Mouse (Mus musculus): ENCODE data around the gene Hs6st1.
"Not testable (repeated sequence)": the region's sequence is repeated elsewhere in the genome, so short reads cannot be mapped to it uniquely, and the experiment has no call there.

Hs6st1 gene

DNA sequence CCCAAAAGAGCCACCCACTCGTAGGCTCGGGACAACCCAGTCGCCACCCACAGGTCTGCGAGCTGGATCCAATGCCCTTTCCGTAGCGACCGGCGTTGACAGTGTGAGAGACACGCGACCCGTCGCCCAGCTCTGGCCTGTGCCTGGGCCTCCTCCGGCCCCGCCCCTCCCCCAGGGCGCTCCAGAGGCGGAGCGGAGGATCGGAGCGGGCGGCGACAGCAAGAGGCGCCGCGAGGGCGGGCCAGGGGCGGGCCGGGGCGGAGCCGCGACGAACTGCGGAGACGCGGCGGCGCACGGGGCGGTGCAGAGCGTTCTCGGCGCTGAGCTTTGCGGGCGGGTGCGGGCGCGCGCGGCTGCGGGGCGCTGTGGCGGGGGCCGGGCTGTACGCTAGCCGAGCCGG, at the start of gene Hs6st1:
Gene Hs6st1, plus strand, starts transcription at position 325 of the 400 bp plus-strand sequence.
- peak; percentile 95 for DNase-seq

DNA sequence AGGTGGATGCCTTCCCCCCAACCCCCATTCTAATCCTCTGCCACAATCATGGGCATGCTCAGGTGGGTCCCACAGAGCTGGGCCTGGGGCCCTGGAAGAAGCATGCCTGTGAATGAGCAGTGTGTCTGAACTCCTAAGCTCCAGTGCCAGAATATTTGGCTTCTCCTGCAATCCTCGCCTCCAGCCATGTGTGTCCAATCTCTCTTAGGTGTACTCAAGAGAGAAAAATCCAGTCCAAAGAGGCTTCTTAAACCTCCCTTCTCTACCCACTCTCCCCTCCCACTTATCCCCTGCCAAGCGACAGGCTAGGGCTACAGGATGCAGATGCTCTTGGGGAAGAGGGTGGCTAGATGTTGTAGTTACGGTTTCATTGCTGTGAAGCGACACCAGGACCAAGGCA, 49.6 kb upstream of the Hs6st1 start:
- no peak for DNase-seq

DNA sequence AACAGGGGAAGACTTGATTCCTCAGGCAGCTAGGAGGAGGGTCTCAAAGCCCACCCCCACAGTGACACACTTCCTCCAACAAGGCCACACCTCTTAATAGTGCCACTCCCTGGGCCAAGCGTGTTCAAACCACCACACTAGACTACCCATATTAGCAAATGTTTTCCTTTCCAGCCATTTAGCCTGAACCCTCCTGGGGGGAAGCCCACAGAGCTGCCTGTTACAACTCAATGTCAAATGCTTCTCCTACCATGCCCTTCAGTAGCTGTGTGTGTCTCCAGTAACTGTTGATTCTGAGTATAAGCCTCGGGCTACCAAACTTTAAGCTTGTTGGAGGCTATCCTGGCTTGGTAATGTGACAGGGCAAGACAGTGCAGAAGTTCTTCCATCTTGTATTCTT, 49.0 kb upstream of the Hs6st1 start:
- no peak for DNase-seq

DNA sequence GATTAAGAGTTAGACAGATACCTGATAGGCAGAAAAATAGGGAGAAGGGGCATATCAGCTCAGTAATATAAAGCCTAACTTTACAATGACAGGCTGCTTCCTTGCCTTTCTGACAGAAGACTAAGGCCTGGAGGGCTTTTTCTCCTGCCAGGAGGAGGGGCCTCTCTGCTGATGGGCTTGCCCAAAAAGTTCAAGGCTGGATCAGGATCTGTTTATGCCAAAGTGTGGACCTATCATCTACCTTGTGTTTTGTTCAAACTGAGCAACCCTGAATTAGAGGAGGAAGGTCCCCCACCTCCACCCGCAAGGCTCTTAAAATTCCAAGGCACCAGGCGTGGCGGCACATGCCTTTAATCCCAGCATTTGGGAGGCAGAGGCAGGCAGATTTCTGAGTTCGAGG, 47.9 kb upstream of the Hs6st1 start:
- DNase-seq, result no peak

DNA sequence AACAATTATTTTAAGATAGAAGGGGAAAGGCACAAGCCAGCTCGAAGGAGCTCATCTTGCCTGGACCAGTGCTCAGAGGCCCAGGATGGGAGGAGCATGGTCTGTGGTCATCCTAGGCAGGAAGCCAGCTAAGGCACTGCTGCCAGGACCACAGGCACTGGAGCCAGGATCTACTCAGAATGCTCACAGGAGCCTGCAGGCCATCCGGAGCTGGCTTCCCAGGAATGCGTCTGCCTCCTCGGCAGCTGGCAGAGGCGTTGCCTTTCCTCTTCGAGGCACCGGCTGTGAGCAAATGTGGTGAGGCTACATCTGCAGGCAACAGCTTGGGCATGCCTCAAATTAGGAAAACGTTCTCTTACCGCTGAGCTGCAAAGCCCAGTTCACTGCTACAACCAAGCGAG, 37.8 kb upstream of the Hs6st1 start:
- DNase-seq, result peak; percentile 94

DNA sequence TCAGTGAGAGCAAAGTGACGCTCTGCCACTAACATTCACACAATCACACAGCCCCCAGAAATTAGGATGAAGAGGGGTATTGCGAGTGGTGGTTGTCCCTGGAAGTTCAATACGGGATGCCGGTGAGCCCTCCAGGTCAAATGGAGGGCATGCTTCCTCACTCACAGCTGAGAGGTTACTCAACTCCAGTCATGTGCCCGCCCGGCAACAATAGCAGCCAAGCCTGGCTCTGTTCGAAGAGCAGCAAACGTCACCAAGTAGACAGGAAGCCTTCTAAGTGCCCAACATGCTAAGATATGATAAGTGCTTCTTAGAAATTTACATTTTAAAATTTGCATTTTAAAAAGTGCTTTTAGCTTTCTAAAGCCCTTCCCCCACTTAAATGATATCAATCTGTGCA, 29.4 kb upstream of the Hs6st1 start:
- no peak for DNase-seq

DNA sequence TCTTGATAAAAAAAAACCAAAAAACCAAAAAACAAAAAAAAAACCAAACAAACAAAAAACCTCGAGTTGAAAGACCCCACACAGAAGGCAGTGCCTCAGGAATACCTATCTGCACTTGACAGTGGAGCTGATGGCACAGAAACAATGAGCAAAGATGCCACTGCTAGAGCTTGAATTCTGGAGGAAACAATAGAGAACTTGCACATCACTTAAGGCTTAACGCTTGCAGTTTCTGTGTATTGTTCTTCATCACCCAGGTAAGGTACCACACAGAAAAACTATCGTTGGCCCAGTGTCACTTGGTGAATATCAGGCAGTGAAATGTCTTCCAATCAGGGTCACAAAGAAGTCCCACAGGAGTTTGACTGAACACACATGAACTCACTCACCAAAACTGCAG, 26.1 kb upstream of the Hs6st1 start:
- DNase-seq, result no peak

DNA sequence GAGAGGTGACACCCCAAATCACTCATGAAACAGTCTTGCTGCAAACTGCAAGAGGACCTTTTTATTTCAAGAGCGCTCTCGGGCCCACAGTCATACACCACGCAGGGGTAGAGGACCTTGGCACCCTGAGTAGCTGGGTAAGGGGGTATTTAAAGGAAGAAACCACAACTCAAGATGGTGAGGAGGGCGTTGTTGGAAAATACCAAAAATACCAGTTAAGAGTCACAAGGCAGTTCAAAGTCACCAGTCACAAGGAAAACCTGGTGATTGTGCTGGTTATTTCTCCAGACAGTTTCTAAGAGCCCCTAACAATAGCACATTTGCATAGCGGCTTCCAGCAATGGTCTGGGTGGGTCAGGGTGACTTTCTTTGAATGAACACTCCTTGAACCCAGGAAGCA, 24.4 kb upstream of the Hs6st1 start:
- not testable (repeated sequence) for DNase-seq

DNA sequence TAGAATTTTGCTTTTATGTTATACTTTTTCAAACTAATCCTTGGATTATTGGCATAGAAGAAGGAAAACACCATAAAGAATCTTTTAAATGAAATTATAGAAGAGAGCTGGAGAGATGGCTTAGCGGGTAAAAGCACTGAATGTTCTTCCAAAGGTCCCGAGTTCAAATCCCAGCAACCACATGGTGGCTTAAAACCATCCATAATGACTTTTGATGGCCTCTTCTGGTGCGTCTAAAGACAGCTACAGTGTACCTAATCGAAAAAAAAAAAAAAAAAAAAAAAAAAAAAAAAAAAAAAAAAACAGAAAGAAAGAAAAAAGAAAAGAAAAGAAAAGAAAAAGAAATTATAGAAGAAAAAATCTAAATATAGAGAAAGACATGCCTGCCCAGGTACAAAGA, 23.9 kb upstream of the Hs6st1 start:
- no peak for DNase-seq

DNA sequence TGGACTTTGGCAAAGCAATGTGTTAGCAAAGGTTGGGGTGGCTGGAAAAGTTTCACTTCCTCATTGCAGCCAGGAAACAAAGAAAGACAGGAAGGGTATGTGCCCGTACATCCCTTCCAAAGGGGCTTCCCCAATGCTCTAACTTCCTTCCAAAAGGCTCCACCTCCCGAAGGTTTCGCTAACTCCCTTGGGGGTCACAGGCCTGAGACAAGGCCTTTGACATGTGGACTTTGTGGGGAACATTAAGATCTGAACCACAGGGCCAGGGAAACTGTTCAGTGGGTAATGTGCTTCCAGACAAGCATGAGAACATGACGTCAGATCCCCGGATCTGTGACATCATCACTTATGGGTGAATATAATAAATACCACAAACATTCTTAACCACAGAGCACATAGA, 15.5 kb upstream of the Hs6st1 start:
- no peak for DNase-seq

DNA sequence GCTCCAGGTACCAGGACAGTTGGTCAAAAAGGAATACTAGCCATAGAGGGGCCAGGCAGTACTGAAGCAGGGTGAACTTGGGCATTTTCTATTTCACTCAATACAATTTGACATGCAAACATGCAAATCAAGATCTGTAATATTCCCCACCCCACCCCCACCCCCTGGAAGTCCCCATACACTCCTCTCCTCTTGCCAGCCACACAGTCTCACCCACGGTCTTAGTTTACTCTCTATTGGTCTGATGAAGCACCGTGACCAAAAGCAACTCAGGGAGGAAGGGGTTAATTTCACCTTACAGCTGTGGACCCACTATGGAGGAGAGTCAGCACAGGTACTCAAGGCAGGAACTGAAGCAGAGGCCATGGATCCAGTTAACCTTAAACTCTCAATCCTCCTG, 14.6 kb upstream of the Hs6st1 start:
- no peak for DNase-seq

DNA sequence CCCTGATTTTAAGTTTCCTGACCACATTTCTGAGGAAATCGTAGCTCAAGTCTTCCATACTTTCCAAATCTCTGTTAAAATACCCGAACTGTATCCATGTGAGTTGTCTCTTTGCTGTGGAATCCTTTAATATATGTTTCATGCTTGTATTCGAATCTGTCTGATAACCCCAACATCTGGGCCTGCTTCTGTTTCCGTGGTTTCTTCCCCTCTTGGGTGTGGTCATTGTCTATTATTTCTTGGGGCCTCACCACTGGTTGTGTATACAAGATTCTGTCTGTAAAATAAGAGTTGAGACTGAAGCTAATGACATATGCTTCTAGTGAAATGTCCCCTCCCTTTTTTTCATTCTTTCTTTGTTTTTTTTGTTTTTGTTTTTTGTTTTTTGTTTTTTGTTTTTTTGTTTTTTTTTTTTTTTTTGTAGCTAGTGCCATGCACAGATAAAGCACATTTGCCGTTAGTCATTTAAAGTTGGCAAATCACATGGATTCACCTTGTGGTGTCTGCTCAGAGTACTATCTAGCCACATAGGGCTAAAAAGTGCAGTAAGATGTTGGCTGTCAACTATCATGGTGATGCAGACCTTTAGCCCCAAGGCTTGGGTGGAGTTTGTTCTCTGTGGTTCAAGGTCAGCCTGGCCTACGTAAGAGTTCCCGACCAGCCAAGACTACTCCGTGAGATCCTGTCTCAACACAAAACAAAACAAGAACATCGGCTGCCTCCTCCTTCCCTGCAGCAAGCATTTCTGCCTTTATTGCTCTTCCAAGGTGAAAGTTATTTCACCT, 13.8 kb upstream of the Hs6st1 start:
- DNase-seq, result no peak

DNA sequence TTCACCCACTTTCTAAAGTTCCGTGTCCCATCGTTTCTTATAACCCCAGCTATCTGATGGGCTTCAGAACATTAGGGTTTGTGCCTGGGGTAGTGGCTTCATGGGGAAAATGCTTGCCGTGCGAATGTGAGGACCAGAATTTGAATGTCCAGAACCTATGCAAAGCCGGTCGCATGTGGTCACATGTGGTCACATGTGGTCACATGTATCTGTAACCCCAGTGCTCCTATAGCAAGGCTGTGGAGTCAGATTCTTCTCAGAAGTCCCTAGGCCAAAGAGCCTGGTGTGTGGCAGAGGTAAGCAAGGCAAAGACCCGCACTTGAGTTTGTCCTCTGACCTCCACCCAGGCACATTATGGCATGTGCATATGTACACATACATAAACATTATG, 13.2 kb upstream of the Hs6st1 start:
- no peak for DNase-seq

DNA sequence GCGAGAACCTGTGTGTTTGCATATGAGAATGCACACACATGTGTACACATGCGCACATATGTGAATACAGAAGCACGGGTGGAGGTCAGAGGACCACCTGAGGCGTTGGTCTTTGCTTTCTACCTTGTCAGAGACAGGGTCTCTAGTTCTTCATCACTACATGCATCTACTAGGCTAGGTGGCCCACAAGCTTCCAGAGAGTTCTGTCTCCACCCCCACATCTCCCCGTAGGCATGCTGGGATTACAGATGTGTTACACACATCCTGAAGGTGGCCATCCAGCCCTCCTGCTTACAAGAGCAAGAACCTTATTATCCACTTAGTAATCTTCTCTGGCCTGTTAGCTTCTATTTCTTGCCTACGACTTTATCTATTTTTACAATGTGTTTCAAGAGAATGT, 8.8 kb upstream of the Hs6st1 start:
- DNase-seq, result no peak

DNA sequence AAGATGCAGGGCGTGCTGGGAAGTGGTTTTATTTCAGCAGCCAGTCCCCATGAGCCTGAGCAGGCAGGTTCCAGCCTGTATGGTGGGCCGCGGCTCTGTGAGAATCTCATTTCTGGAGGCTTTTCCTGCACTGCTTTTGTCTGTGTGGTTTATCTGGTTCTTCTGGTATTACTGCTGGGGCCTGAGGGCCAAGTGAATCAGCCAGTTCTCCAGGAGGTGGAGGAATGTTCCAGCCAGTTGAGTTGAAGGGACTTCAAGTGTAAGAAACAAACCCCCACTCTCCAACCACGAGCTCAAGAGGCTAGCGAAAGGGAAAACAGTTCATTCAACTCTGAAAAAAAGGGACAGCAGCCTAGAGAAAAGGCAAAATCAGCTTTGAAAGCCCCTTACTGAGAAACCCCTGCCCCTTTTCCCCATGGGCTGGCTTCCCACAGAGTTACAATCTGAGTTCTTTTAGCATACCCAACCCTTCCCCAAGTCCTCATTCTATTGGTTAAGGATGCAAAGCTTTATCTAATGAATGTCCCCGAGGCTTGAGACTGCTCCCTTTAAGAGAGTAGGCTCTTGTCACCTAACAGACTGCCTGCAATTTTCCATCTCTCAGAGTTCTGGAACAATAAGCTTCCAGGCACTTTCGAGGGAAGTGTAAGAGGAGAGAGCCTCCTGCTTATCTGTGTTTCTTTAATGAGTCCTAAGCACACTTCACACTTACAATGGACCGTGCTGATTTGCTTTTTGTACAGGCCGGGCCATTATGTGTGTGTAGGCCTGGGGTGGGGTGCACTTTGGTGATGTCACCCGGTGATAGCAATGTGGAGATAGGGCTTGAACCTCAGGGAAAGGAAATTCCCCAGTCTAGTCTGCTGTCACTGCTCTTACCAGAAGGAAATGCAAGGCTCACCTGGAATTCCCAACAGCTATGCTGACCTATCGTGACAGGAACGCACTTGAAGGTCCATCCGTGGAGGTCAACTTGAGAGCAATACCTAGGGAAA, 7.9 kb upstream of the Hs6st1 start:
- no peak for DNase-seq

DNA sequence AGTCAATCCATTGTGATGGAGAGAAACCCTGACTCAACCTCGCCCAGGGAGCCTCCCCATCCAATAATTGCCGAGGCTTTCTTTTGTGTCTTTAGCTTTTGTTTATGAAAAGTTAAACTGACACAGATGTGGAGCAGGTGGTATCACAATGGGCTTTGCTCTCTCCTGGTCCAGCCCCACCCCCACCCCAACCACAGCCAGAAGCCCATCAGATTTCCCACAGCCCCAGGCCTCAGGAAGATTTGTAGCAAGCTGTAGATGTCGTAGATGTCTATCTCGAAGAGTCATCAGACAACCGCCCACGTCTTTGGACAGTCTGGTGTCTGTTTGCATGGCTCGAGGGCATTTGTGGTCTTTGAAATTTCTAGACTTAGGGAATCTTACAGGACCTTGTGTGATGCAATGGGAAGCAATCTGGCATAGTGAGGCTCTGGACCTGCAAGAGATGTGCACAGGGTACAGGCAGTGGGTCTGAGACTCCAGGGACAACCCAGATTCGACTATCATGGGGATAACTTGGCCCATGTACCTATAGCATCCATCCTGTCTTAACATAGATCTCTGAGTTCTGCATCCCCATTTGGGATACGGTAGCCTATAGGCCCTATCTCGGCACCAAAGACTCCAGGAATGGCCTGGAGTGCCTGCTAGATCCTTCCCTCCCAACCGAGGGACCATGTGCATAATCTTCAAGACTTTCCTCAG, 6.8 kb upstream of the Hs6st1 start:
- DNase-seq, result no peak

DNA sequence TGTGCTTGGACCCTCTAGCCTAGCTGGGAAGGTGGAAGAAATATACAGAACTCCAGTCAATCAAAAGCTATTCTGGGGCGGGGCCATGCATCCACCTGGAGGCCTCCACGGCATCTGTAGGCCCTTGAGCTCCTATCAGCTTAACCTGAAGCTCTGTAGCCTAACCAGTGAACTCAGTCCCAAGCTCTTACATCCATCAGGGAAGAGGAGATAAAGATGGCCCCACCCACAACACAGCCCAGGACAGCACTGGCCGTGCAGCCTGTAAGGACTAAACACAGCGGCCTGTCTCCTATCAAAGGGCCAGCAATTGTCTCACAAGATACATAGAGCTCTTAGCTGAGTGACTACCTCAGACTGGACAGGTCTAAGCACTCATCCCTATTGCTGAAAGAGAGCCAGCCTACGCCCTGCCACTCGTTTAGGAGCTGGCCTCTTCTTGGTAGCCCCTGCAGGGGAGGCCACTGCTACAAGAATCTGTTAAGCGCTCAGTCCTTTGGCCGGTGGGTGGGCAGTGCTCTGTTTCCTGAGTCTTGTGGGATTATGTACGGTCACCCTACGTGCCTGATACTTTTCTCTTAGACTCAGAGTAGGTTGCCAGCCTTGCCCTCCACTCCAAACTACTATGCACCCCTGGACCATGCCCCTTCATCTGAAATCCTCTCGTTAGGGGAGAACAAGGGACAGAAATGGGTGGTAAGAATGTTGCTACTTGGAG, 6.0 kb upstream of the Hs6st1 start:
- no peak for DNase-seq

DNA sequence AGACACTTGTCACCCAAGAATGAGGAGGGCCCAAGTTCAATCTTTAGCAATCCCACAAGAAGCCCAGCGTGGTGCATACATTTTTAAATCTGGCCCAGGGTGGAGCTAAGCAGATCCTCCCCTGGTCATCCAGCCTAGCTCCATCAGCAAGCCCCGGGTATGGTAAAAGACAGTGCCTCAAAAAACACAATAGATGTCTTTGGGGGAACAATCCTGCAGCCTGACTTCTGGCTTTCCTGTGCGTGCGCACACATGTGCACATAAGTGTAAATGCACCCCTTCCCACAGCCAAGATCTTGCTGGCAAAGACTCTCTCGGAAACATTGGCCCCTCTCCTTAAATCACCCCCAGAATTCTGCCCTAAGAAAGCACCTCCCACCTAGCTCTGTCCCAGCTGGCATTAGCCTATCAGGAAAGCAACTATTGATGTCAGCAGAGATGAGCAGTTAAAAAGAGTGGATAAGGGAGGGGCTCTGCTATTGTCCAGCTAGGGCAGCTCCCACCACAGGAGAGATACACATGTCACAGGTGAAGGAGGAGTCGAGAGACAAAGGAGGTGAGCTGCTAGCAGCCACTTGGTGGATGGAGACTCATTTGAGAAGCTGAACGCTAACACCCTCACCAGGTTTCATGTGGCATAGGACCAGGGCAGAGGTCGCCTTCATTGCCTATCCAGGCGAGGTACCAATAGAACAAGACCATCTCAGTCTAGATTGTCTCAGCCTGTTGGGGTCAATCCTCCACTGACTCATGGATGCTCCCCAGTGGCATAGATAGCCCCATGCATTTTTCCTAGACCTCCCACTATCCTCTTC, 5.2 kb upstream of the Hs6st1 start:
- DNase-seq, result no peak

DNA sequence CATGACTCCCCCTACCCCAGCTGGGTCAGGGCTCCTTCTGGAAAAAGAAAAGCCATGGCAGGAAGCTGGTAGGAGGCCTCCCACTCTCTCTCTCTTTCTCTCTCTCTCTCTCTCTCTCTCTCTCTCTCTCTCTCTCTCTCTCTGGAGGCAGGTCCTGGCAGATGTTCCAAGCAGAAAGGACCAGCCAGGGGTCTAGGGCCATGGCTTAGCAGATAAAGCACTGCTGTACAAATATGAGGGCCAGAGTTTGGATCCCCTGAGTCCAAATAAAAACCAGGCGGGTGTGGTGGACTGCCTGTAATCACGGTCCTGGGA, 4.6 kb upstream of the Hs6st1 start:
- DNase-seq, result no peak

DNA sequence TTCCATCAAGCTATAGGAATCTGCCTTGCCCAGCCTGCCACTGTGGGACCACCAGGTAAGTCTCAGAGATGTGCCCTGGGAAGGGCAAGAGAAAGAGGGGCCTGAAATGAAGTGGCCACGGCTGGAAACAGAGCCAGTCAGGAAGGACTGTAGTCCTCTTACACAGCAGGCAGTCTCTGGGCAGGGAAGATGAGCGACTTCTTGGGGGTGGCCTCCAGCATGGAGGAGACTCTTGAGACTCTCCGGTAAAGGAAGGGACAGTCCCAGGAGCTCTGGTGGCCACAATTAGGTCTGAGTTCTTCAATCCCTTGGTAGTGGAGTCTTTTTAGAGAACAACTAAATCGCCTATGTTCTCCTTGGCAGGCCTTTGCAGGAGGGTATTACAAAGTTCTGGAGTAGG, 4.0 kb upstream of the Hs6st1 start:
- DNase-seq, result no peak

DNA sequence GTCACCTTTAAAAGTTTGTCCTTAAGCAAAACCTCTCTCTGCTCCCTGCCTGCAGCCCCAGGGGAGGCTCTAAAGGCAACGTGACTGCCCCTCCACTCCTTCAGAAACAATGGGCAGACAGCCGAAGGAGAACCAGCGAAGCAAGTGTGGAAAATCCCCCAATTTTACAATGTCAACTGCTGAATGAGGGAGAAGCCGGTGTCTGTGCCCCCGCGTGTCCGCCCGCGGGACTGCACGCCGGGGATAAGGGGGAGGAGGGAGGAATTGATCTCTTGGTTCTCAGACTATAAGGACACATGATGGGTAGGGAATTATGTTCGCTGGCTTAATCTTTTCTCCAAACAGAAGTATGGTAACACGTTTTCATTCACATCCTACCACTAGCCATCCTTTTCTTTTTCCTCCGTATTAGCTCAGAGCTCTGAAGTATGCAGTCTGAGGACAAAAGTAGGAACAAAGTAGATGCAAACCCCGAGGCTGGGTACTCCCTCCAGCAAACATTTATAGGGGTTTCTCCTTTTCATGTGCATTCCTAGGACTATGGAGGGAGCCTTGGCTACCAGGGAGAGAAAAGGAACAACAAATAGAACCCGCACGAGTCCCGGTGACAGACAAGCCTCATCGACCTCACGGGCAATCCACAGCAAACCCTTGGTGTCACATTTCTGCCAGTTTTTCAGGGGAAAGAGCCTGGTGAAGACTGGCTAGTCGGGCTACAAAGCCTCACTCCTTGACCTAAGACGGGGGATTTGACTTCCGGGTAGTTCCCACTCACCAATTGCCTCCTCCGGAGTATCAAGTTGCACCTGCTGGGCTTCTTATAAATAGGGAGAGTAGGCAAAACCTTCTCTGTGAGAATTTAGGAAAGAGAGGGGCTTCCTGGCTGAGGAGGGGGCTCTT, 3.1 kb upstream of the Hs6st1 start:
- peak; percentile 91 for DNase-seq
